Mouse (Mus musculus) C2C12 (cell line): ENCODE results near the gene Olfr749. TPM values are rescaled to one million over a fixed set of nuclear protein-coding genes. Genes with fewer than 3 reads are reported as not detected.

Experiments used
- H3K27me3 ChIP-seq: one replicate; pipeline ENCODE4 v1.6.1; 2011; ENCODE audit not compliant: control insufficient read depth, insufficient read depth, insufficient read length
- H3K36me3 ChIP-seq: one replicate; pipeline ENCODE4 v1.6.1; 2011; ENCODE audit not compliant: control insufficient read depth, insufficient read depth
- H3K4me3 ChIP-seq: one replicate; pipeline ENCODE4 v1.5.1; 2011; ENCODE audit warnings: mild to moderate bottlenecking, control low read depth; ENCODE audit not compliant: poor library complexity, insufficient read depth, severe bottlenecking
- H3K79me2 ChIP-seq: one replicate; pipeline ENCODE4 v1.6.1; 2011; ENCODE audit not compliant: control insufficient read depth, insufficient read depth
- H3K79me3 ChIP-seq: one replicate; pipeline ENCODE4 v1.6.1; 2011; ENCODE audit warnings: low read depth, control low read depth
- H3ac ChIP-seq: one replicate; pipeline ENCODE3; 2011; ENCODE audit warnings: low read depth; ENCODE audit not compliant: control insufficient read depth, insufficient read length
- CEBPB ChIP-seq: IDR thresholded peaks from one replicate; pipeline ENCODE4 v1.6.1; 2011; ENCODE audit warnings: low read depth, mild to moderate bottlenecking, control low read depth, moderate library complexity
- CTCF ChIP-seq: IDR thresholded peaks from one replicate; pipeline ENCODE4 v1.5.1; 2011; ENCODE audit not compliant: control insufficient read depth, insufficient read depth, insufficient read length
- FOSL1 ChIP-seq: IDR thresholded peaks from one replicate; pipeline ENCODE4 v1.8.0; 2011; ENCODE audit warnings: mild to moderate bottlenecking, low read length; ENCODE audit not compliant: poor library complexity, insufficient read depth, severe bottlenecking
- MAX ChIP-seq: IDR thresholded peaks from one replicate; pipeline ENCODE4 v1.6.1; 2011; ENCODE audit warnings: mild to moderate bottlenecking, control low read depth
- MYOD1 ChIP-seq: IDR thresholded peaks from one replicate; pipeline ENCODE4 v1.6.1; 2011; ENCODE audit warnings: low read depth; ENCODE audit not compliant: control insufficient read depth, insufficient read length
- MYOG ChIP-seq: IDR thresholded peaks from one replicate; pipeline ENCODE4 v1.6.1; 2011; ENCODE audit not compliant: control insufficient read depth, insufficient read length; ENCODE audit errors: extremely low read depth
- USF1 ChIP-seq: IDR thresholded peaks from one replicate; pipeline ENCODE4 v1.6.1; 2011; ENCODE audit warnings: low read depth, mild to moderate bottlenecking, control low read depth, moderate library complexity
- long read RNA-seq, 2 experiments: library from polyadenylated mRNA; unstranded; transcript quantifications; one replicate each; pipeline ENCODE4 v2.0.0; 2019 to 2020
- polyA plus RNA-seq: library from polyadenylated mRNA; unstranded; fragments of >200 nt; fragmentation: generic; extraction: Trizol; gene quantifications from one replicate; pipeline ENCODE4 v1.2.1, GENCODE M21; 2012; ENCODE audit warnings: missing spikeins

Olfr749 gene
- polyA plus RNA-seq, result not detected
- long read RNA-seq, experiment 1, result 0 reads
- long read RNA-seq, experiment 2, result 0 reads

DNA sequence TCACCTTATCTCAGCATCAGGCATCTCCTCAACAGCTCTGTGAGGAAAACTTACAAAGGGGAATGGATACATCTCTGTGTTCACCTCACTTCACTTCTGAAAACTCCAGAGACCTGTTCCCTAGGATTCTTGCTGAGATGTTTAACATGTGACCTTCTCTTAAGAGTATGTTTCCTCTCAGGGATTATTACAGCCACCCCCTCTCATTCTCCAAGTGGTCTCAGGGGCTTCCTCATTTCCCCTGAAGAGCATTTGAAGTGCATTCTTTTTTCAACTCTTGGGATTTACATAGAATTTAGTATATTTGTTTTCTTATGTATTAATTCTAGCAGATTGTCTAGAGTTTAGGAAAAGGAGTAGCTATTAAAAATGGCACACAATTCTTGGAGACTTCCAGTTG, at the start of gene Olfr749:
Olfr749 (minus strand) TSS at position 101 of the 400 bp plus-strand sequence.
- no peak within 1 kb of the TSS for H3ac ChIP-seq
- no peaks in the 10 kb centered on the region for H3K27me3 ChIP-seq
- H3K36me3 ChIP-seq, result no peaks in the 10 kb centered on the region
- TF ChIP-seq MAX (no peak), MYOG (no peak), CTCF (no peak), MYOD1 (no peak), FOSL1 (no peak), USF1 (no peak), CEBPB (no peak)
- no peak within 1 kb of the TSS for H3K4me3 ChIP-seq
- no peaks in the 10 kb centered on the region for H3K79me2 ChIP-seq
- H3K79me3 ChIP-seq, result no peaks in the 10 kb centered on the region

DNA sequence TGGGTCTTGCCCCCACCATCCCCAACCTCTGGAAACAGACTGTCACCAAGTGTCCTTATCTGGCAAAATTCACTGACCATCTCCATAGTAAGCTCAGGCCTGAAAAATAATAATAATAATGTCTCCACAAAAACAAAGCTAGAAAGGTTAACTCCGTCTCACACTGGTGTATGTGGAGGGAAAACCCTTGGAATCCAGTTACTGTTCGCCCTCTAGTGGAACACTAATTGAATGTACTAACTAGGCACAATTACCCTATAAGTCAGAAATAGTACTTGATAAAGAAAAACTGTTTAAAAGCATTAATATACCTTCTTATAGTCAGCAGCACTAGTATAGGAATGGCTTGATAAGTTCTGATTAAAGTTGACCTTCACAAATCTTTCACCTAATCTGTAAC, 43.3 kb upstream of the Olfr749 start:
- peaks cover 21% of the 10 kb centered on the region for H3K79me2 ChIP-seq
- peaks cover 2% of the 10 kb centered on the region for H3K79me3 ChIP-seq
- H3K4me3 ChIP-seq, result no peak overlapping the region
- H3K27me3 ChIP-seq, result no peaks in the 10 kb centered on the region
- no peak overlapping the region for H3ac ChIP-seq
- peaks cover 35% of the 10 kb centered on the region for H3K36me3 ChIP-seq
- TF ChIP-seq MYOG (no peak), MAX (no peak), FOSL1 (no peak), MYOD1 (no peak), USF1 (no peak), CEBPB (no peak), CTCF (no peak)

DNA sequence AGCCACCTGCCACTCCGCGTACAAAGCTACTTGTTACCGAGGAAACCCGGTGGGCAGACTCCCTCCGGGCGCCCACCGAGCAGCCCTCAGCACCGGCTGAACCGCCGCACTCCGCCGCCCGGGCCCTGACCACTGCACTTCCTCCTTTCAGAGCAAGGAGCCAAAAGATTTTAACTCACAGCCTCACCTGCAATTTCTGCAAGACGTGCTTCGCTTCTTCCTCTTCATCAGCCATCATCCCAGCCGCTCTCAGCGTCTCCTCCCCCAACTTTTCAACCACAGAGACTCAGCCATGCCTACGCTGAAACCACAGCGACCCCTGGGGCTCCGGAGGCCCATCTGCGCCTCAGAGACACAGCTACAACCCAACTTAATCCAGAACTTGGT, 40.4 kb upstream of the Olfr749 start, which contains the start of gene Ttc5:
Ttc5 (minus strand) TSS at position 269 of the 387 bp plus-strand sequence.
- TF ChIP-seq MAX, result peak; percentile 62
- TF ChIP-seq FOSL1, result no peak
- TF ChIP-seq CEBPB, result no peak
- TF ChIP-seq USF1, result no peak
- peak; percentile 60 for TF ChIP-seq CTCF
- no peak for TF ChIP-seq MYOG
- peaks cover 4% of the 10 kb centered on the region for H3K79me3 ChIP-seq

DNA sequence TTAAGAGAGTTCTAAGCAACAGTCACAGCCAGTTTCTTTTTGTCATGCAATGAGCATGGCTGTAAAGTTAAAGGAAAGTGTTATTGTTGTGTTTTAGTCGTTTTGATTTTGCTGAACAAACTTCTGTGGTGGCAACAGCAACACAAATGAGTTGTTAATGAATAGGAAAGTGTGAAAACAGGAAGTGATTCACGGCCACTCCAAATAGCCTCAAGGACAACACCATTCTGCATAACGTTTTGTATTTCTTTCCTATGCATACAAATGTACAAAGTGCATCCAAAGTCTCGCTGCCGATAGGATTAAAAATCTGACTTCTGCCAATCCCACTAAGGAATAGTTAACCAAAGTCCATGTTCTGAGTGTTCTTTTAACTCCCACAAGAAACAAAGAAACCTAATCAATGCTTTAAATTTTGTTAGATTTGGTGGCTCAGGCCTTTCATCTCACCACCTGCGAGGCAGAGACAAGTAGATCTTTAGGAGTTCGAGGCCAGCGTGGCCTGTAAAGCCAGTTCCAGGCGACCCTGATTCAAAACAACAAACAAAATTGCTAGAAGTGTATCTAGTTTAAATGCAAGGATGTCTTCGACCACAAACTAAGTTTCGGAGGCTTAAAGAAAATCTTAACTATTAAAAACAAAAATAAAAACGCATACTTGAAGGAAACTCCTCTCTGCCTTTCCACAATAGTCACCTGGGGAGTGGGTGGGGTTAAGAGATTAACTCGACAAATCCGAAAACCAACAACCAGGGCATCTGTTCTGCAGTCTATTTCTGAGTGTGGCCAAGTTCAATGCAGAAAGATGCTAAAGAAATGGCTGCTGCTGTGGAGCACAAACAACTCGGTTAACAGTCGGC, 39.7 kb upstream of the Olfr749 start:
- Histone ChIP-seq H3K4me3 (peak overlapping the region; percentile 66), H3K27me3 (no peaks in the 10 kb centered on the region), H3ac (peak overlapping the region; percentile 70), H3K79me2 (peaks cover 37% of the 10 kb centered on the region), H3K79me3 (peaks cover 4% of the 10 kb centered on the region), H3K36me3 (peaks cover 29% of the 10 kb centered on the region)
- no peak for TF ChIP-seq CTCF
- no peak for TF ChIP-seq MYOD1
- TF ChIP-seq CEBPB, result no peak
- no peak for TF ChIP-seq MAX
- TF ChIP-seq MYOG, result no peak
- TF ChIP-seq USF1, result no peak
- TF ChIP-seq FOSL1, result no peak

More for the DNA sequence above, 40.4 kb upstream of the Olfr749 start, which contains the start of gene Ttc5:
- H3K36me3 ChIP-seq, result peaks cover 29% of the 10 kb centered on the region
- peak within 1 kb of the TSS; percentile 66 for H3K4me3 ChIP-seq
- peak within 1 kb of the TSS; percentile 70 for H3ac ChIP-seq
- peaks cover 37% of the 10 kb centered on the region for H3K79me2 ChIP-seq
- no peaks in the 10 kb centered on the region for H3K27me3 ChIP-seq

DNA sequence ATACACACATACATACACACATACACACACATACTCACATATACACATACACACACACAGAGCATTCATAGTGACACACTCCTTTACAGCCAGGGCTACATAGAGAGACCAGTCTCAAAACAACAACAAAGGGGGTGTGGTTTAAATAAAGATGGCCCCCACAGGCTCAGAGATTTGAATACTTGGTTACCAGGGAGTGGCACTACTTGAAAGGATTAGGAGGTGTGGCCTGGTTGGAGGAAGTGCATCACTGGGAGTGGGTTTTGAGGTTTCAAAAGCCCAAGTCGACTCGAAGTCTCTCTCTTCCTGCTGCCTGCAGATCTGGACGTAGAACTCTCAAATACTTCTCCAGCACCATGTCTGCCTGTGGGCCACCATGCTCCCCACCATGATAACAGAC, 37.3 kb upstream of the Olfr749 start:
- TF ChIP-seq USF1 (no peak), MYOG (no peak), CEBPB (no peak), MAX (no peak), FOSL1 (no peak), MYOD1 (no peak), CTCF (no peak)
- Histone ChIP-seq H3K4me3 (no peak overlapping the region), H3K36me3 (peaks cover 29% of the 10 kb centered on the region), H3K79me3 (peaks cover 4% of the 10 kb centered on the region), H3ac (no peak overlapping the region), H3K79me2 (peaks cover 37% of the 10 kb centered on the region), H3K27me3 (no peaks in the 10 kb centered on the region)

DNA sequence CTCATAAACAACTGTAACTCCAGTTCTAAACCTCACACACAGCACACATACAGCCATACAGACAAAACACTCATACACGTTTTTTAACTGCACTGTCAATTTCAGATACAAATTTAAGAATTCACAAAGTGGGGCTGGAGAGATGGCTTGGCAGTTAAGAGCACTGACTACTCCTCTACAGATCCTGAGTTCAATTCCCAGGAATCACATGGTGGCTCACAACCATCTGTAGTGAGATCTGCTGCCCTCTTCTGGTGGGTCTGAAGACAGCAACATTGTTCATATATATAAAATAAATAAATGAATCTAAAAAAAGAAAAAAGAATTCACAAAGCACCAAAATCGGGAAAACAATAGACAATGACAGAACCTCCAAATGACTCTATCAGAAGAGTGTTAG, 26.4 kb upstream of the Olfr749 start:
- no peak overlapping the region for H3ac ChIP-seq
- no peaks in the 10 kb centered on the region for H3K79me3 ChIP-seq
- peaks cover 28% of the 10 kb centered on the region for H3K36me3 ChIP-seq
- H3K27me3 ChIP-seq, result no peaks in the 10 kb centered on the region
- H3K4me3 ChIP-seq, result no peak overlapping the region
- H3K79me2 ChIP-seq, result no peaks in the 10 kb centered on the region
- TF ChIP-seq MAX (no peak), MYOD1 (no peak), FOSL1 (no peak), USF1 (no peak), CTCF (no peak)
